Mouse (Mus musculus) hindlimb bud, embryonic 11.5 days (tissue): ENCODE results near the gene Adarb1.
A peak's percentile ranks its signal among the peaks of the same experiment; 100 is the strongest.

Experiments
- DNase-seq: peaks from one replicate; pipeline ENCODE4 v3.0.0-alpha.2; 2012; ENCODE audit warnings: low read depth, low spot score; ENCODE audit errors: extremely low spot score

Gene Adarb1

DNA sequence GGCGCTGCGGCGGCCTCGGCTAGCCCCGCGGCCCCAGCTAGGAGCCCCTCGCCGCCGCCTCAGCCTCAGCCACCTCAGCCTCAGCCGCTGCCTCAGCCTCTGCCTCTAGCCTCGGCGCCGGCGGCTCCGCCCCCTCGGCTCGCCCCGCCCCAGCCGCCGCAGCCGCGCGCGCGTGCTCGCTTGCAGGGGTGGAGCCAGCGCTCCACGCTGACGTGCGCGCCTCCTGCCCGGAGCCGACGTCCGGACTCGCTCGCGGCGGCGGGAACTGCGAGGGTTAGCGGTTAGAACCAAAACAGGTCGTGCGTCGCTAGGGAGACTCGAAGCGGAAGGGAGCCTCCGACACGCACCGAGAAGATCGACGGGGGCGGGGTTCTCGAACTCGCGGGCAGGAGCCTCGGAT, at the start of gene Adarb1:
Adarb1 (minus strand) TSS at position 133 of the 400 bp plus-strand sequence.
- peak; percentile 49 for DNase-seq

DNA sequence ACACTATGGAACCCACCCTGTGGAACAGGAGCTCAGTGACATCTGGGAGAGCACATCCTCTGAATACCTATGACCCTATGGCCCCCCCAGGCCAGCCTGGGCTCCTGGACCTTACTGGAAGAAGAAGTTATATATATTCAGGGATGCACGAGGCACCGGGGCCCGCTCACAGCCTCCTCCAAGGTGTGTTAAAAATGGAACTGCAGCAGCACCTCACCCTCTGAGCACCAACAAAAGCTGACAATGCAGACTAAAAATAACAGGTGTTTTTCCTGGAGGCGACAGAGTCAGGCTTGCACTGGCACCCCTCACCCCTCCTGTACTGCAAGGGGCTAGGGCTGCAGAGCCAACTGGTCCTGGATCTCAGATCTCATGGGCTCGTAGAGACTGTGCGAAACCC, 49.3 kb upstream of the Adarb1 start:
- DNase-seq: no peak

- no peak for DNase-seq
These were observed 47.8 kb upstream of the Adarb1 start for GRCm38 (mm10) chr10:77465902-77466301.

- DNase-seq: no peak
These were observed 46.3 kb upstream of the Adarb1 start for GRCm38 (mm10) chr10:77464181-77464936.

DNA sequence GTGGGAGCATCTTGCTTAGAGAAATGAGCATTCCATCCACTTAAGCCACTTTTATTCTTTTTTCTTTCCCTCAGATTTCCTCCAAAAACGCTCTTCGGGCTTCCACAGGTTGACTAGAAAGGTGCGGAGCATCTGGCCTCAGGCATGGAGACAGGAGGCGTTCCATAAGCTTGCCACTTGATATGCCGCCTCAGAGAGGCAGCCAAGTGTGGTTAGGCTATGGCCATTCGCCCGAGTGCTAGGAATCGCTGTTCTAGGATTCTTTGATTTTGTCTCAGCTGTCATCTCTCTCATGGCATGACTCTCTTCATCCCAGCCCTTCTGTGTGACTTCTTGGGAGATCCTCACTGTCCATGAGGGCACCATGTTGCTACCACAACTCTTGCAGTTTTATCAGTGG, 43.1 kb upstream of the Adarb1 start:
- no peak for DNase-seq

GRCm38 (mm10) chr10:77457701-77458100, 39.6 kb upstream of the Adarb1 start:
- no peak for DNase-seq

- DNase-seq: no peak
These were observed 38.4 kb upstream of the Adarb1 start for GRCm38 (mm10) chr10:77456507-77456906.

- no peak for DNase-seq
These were observed 37.4 kb upstream of the Adarb1 start for GRCm38 (mm10) chr10:77455251-77456010.

GRCm38 (mm10) chr10:77454795-77455194, 36.7 kb upstream of the Adarb1 start:
- DNase-seq: no peak

GRCm38 (mm10) chr10:77451822-77452221, 33.8 kb upstream of the Adarb1 start:
- DNase-seq: no peak

DNA sequence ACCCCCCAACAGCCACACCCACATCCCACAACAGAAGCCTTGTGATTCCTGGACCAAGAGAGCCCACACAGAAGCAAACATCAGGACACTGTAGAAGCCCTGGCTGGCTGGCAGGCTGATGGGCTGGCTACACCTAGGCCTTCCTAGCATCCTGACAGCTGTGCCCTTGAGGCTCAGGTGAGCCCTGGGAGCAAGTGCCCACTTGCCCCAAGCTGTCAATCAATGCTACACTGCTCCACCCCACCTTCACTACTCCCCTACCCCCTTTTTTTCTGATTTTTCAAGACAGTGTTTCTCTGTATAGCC, 32.0 kb upstream of the Adarb1 start:
- DNase-seq: no peak

- DNase-seq: no peak
These were observed 31.5 kb upstream of the Adarb1 start for GRCm38 (mm10) chr10:77449315-77450158.

- DNase-seq: no peak
These were observed 30.7 kb upstream of the Adarb1 start for GRCm38 (mm10) chr10:77448698-77449247.

DNA sequence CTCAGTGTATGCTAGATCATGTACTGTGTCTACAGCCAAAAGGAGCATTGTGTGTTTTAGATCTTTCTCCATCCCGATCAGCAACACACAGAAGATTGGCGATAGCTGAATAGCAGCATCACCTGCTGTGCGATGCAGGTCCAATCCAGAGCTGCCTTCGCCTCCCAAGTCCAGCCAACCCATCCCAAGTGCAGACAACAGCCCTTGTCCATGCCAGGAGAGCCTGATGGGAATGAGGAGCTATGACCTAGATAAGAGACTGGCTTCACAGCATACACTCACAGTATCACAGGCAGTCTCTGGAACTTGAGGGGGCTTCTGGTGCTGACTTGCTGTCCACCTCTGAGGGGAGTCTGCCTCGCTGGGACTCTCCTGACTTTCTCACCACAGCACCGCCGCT, 30.1 kb upstream of the Adarb1 start:
- no peak for DNase-seq

GRCm38 (mm10) chr10:77447755-77448154, 29.7 kb upstream of the Adarb1 start:
- no peak for DNase-seq

DNA sequence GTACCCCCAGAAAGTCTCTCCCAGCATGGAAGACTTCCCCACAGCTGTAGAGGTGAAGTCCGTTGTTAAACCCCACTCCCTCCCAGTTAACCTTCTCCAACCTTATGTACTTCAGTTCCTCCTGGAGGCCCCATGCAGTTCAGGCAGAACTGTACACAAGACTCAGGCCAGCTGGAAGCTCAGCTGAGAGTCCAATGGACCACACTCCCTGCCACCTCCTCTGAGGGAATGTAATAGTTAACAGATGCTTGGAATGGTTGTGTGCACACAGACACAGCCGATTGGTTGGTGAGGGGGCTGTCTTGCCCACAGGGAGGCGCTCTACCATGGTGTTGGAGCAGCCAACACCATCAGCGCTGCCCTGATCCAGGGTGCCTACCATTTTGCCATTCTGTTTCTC, 24.2 kb upstream of the Adarb1 start:
- no peak for DNase-seq

- DNase-seq: no peak
These were observed 23.7 kb upstream of the Adarb1 start for GRCm38 (mm10) chr10:77441812-77442211.

GRCm38 (mm10) chr10:77440841-77441755, 23.0 kb upstream of the Adarb1 start:
- no peak for DNase-seq

- no peak for DNase-seq
These were observed 22.2 kb upstream of the Adarb1 start for GRCm38 (mm10) chr10:77440286-77440685.

DNA sequence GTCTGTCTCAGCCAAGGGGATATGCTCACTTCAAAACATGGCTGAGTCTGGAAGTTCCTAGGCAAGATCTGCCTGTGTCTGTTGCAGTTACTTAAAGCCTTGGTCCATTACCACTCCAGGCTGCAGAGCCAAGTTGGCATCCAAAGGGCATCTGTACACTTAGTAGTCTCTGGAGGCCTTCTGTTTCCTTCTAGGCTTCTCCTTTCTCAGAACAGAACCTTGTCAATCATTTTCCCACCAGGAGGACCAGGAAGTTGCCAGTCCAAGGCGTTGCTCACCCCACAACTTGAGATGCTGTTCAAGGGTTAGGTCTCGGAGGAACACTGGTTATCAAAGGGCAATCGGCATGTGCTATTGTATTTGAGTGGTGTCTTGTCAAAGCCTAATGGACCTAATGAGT, 21.0 kb upstream of the Adarb1 start:
- no peak for DNase-seq
